Mouse (Mus musculus) heart, adult 2 months (tissue): ENCODE measurements around the gene Pttg1ip.

Source experiments
- CTCF ChIP-seq: fragments of 200-600 bp; IDR thresholded peaks from 2 replicates; pipeline ENCODE4 v1.8.1; 2022; ENCODE audit warnings: antibody characterized with exemption, mild to moderate bottlenecking, moderate library complexity
- EP300 ChIP-seq: fragments of 200-500 bp; IDR thresholded peaks from 2 replicates; pipeline ENCODE4 v1.6.1; 2011; ENCODE audit warnings: low read depth, low read length, control low read depth; ENCODE audit not compliant: insufficient read depth
- POLR2A ChIP-seq: fragments of 200-500 bp; IDR thresholded peaks from 2 replicates; pipeline ENCODE4 v1.6.1; 2011; ENCODE audit warnings: mild to moderate bottlenecking, low read depth, low read length, control low read depth; ENCODE audit not compliant: insufficient read depth

GRCm38 (mm10) chr10:77560090-77560489 is 21.4 kb upstream of the Pttg1ip start:
- TF ChIP-seq CTCF (no peak), EP300 (no peak), POLR2A (no peak)
